Mouse (Mus musculus) liver, postnatal 0 days (tissue): ENCODE measurements around the gene Limch1.

ENCODE experiments used
- CTCF ChIP-seq: sonication (generic); IDR thresholded peaks from 2 replicates; pipeline ENCODE4 v1.5.1; 2016; ENCODE audit warnings: antibody characterized with exemption, low read depth
- EP300 ChIP-seq: IDR thresholded peaks from 2 replicates; pipeline ENCODE4 v1.6.1; 2016; ENCODE audit warnings: antibody characterized with exemption, low read depth, mild to moderate bottlenecking

- TF ChIP-seq CTCF (no peak), EP300 (no peak)
These were observed 71.7 kb downstream of the Limch1 start for GRCm38 (mm10) chr5:66817184-66817956.
